Mouse (Mus musculus) kidney, adult 2 months (tissue): ENCODE results near the gene Ercc8.

Experiments used
- CTCF ChIP-seq: fragments of 200-500 bp; conservative IDR thresholded peaks from 2 replicates; pipeline ENCODE4 v1.5.1; 2011; ENCODE audit warnings: low read depth, mild to moderate bottlenecking, control low read depth, low read length, moderate library complexity, mixed read lengths; ENCODE audit not compliant: insufficient read depth, insufficient read length
- POLR2A ChIP-seq: fragments of 200-500 bp; IDR thresholded peaks from one replicate; pipeline ENCODE4 v1.6.1; 2011; ENCODE audit warnings: low read depth, low read length, control low read depth

- TF ChIP-seq CTCF (no peak), POLR2A (no peak)
Observed at GRCm38 (mm10) chr13:108114257-108114656, 44.3 kb upstream of the Ercc8 start.
